ENCODE assay signal across 8 mouse cellular contexts in genomic region chr14:87567034-87567461, GRCm38 (mm10).
DNase-seq lines count a peak whose midpoint lies in the region; ATAC-seq lines count a peak whose summit lies in the region.

No protein-coding gene starts in this region.

- peak; percentile 7 for DNase-seq in heart, postnatal 4 days
- no peak for DNase-seq in heart, adult 9 months (ENCODE audit: low spot score in 2 of 2)
- peak; percentile 23 for DNase-seq in lung, postnatal 10 days
- DNase-seq in thymus, postnatal 0 days (ENCODE audit: low spot score) = no peak
- no peak for DNase-seq in frontal cortex, postnatal 14 days (ENCODE audit: low spot score in 2 of 2)
- no peak for DNase-seq in urinary bladder, postnatal 25 days (ENCODE audit: low spot score)

- peak; percentile 39 for ATAC-seq in CD4-positive, CD25-positive, alpha-beta regulatory T cell, adult 4 months
- peak; percentile 56; the same call in 1 of the 2 replicates for ATAC-seq in common myeloid progenitor, adult 5-6 weeks (replicated peaks; ENCODE audit: low read depth, poor library complexity, severe bottlenecking)

Comparison
In these comparisons a context has a peak if more than half of its experiments do, and no peak if none do; other contexts are left out.
1. DNase-seq: peak in heart, postnatal 4 days (single experiment) and lung, postnatal 10 days (single experiment); none in heart, adult 9 months (0 of 2), thymus, postnatal 0 days (single experiment), frontal cortex, postnatal 14 days (0 of 2) and urinary bladder, postnatal 25 days (single experiment).